Comparison of ENCODE assay signal across 8 mouse cellular contexts in genomic region chr10:92163071-92163504, GRCm38 (mm10).
DNase-seq lines count a peak whose midpoint lies in the region; ATAC-seq lines count a peak whose summit lies in the region.

No protein-coding gene starts in this region.

- intact Hi-C loops in left cerebral cortex, postnatal 36 days (cut with DNase I) = loop anchor here (5.0 kb wide), 1 partner anchor 84 kb away; no protein-coding TSS in a partner anchor

- H3K4me1 ChIP-seq in kidney, embryonic 15.5 days = peaks cover 6% of the 10 kb centered on the region; the same call in 1 of the 2 replicates
- H3K4me1 ChIP-seq in embryonic facial prominence, embryonic 11.5 days (ENCODE audit: control insufficient read depth, insufficient read depth, low read length) = no peaks in the 10 kb centered on the region
- H3K4me1 ChIP-seq in intestine, embryonic 14.5 days (replicated peaks; ENCODE audit: control insufficient read depth, insufficient read depth, low read length) = no peaks in the 10 kb centered on the region
- peaks cover 14% of the 10 kb centered on the region; the same call in 1 of the 2 replicates for H3K4me1 ChIP-seq in neural tube, embryonic 14.5 days (ENCODE audit: control insufficient read depth, insufficient read depth, low read length)

- H3K9ac ChIP-seq in kidney, embryonic 15.5 days = no peak overlapping the region
- no peak overlapping the region; the same call in 1 of the 2 replicates for H3K9ac ChIP-seq in embryonic facial prominence, embryonic 11.5 days (replicated peaks; ENCODE audit: low read length)
- H3K9ac ChIP-seq in intestine, embryonic 14.5 days (ENCODE audit: low read length) = no peak overlapping the region
- peak overlapping the region; percentile 94 for H3K9ac ChIP-seq in neural tube, embryonic 14.5 days (replicated peaks; ENCODE audit: low read depth, low read length)

- peak overlapping the region; percentile 82 for H3K4me2 ChIP-seq in kidney, embryonic 15.5 days
- H3K4me2 ChIP-seq in embryonic facial prominence, embryonic 11.5 days (ENCODE audit: low read depth, low read length) = peak overlapping the region; percentile 76
- peak overlapping the region; percentile 84 for H3K4me2 ChIP-seq in intestine, embryonic 14.5 days (ENCODE audit: low read length)
- H3K4me2 ChIP-seq in neural tube, embryonic 14.5 days (ENCODE audit: low read depth, low read length) = peak overlapping the region; percentile 55

- DNase-seq in kidney, adult 8-10 months = no peak
- peak; percentile 32 for DNase-seq in embryonic facial prominence, embryonic 11.5 days (ENCODE audit: low spot score)
- no peak for DNase-seq in intestine, embryonic 14.5 days (ENCODE audit: low spot score)
- DNase-seq in cerebellum, adult 8-10 months = no peak
- DNase-seq in gastrocnemius, postnatal 10 days = no peak
- no peak for DNase-seq in left cerebral cortex, postnatal 36 days (ENCODE audit: low spot score in 2 of 2)

- H3K4me3 ChIP-seq in kidney, embryonic 15.5 days (replicated peaks) = peak overlapping the region; percentile 43
- peak overlapping the region; percentile 38 for H3K4me3 ChIP-seq in embryonic facial prominence, embryonic 11.5 days (ENCODE audit: low read depth, low read length)
- H3K4me3 ChIP-seq in intestine, embryonic 14.5 days (ENCODE audit: low read depth, low read length) = peak overlapping the region; percentile 32; the same call in 1 of the 2 replicates
- peak overlapping the region; percentile 70 for H3K4me3 ChIP-seq in neural tube, embryonic 14.5 days (ENCODE audit: low read depth, low read length)

- H3K27me3 ChIP-seq in kidney, embryonic 15.5 days = peaks cover 6% of the 10 kb centered on the region
- no peaks in the 10 kb centered on the region for H3K27me3 ChIP-seq in embryonic facial prominence, embryonic 11.5 days (ENCODE audit: control insufficient read depth, insufficient read depth, low read length)
- peaks cover 4% of the 10 kb centered on the region; the same call in 1 of the 2 replicates for H3K27me3 ChIP-seq in intestine, embryonic 14.5 days (replicated peaks; ENCODE audit: control insufficient read depth, insufficient read depth, low read length)
- no peaks in the 10 kb centered on the region for H3K27me3 ChIP-seq in neural tube, embryonic 14.5 days (ENCODE audit: control insufficient read depth, insufficient read depth, low read length)

- H3K27ac ChIP-seq in kidney, embryonic 15.5 days = no peak overlapping the region
- H3K27ac ChIP-seq in embryonic facial prominence, embryonic 11.5 days (replicated peaks; ENCODE audit: low read depth, low read length) = no peak overlapping the region
- no peak overlapping the region for H3K27ac ChIP-seq in intestine, embryonic 14.5 days (ENCODE audit: low read depth)
- peak overlapping the region; percentile 85 for H3K27ac ChIP-seq in neural tube, embryonic 14.5 days (ENCODE audit: low read depth, low read length)

- H3K9me3 ChIP-seq in kidney, embryonic 15.5 days (replicated peaks) = no peaks in the 10 kb centered on the region
- no peaks in the 10 kb centered on the region for H3K9me3 ChIP-seq in embryonic facial prominence, embryonic 11.5 days (replicated peaks; ENCODE audit: control insufficient read depth, low read length)
- H3K9me3 ChIP-seq in intestine, embryonic 14.5 days (ENCODE audit: control insufficient read depth, low read length) = no peaks in the 10 kb centered on the region
- H3K9me3 ChIP-seq in neural tube, embryonic 14.5 days (ENCODE audit: control insufficient read depth, low read length) = no peaks in the 10 kb centered on the region

- 7% methylated on average over 7 of the region's 7 CpGs for WGBS in kidney, embryonic 15.5 days
- WGBS in embryonic facial prominence, embryonic 11.5 days = 6% methylated on average over 7 of the region's 7 CpGs
- 6% methylated on average over 7 of the region's 7 CpGs for WGBS in intestine, embryonic 14.5 days
- 3% methylated on average over 7 of the region's 7 CpGs for WGBS in neural tube, embryonic 14.5 days

- no peaks in the 10 kb centered on the region for H3K36me3 ChIP-seq in kidney, embryonic 15.5 days
- no peaks in the 10 kb centered on the region for H3K36me3 ChIP-seq in embryonic facial prominence, embryonic 11.5 days (replicated peaks; ENCODE audit: control insufficient read depth, insufficient read depth, low read depth, low read length)
- no peaks in the 10 kb centered on the region for H3K36me3 ChIP-seq in intestine, embryonic 14.5 days (ENCODE audit: control insufficient read depth, insufficient read depth, low read length)
- no peaks in the 10 kb centered on the region for H3K36me3 ChIP-seq in neural tube, embryonic 14.5 days (ENCODE audit: control insufficient read depth, insufficient read depth, low read length)

- no peak for ATAC-seq in kidney, embryonic 15.5 days (replicated peaks; ENCODE audit: low FRiP score)
- ATAC-seq in embryonic facial prominence, embryonic 11.5 days (replicated peaks; ENCODE audit: insufficient number of reproducible peaks, low FRiP score, low TSS enrichment, low read depth) = no peak
- ATAC-seq in intestine, embryonic 14.5 days (replicated peaks; ENCODE audit: low FRiP score, low TSS enrichment, low read depth) = no peak
- ATAC-seq in neural tube, embryonic 14.5 days (ENCODE audit: low read depth) = peak; percentile 36; the same call in 1 of the 2 replicates
